Mouse (Mus musculus) splenic B cell, adult 2 months (primary cell): ENCODE measurements around the gene N4bp2l2.

Experiments used
- DNase-seq: peaks from one replicate; pipeline ENCODE4 v3.0.0-alpha.2; 2011; ENCODE audit warnings: low read depth, low spot score
- H3K27me3 ChIP-seq: 2 replicates; pipeline ENCODE4 v1.6.1; 2012; ENCODE audit warnings: mild to moderate bottlenecking, low read length, moderate library complexity, mixed read lengths; ENCODE audit not compliant: control insufficient read depth, poor library complexity, insufficient read depth, severe bottlenecking
- H3K36me3 ChIP-seq: 2 replicates; pipeline ENCODE4 v1.6.1; 2012; ENCODE audit warnings: mild to moderate bottlenecking, low read length, moderate library complexity, mixed read lengths; ENCODE audit not compliant: control insufficient read depth, poor library complexity, insufficient read depth, severe bottlenecking

N4bp2l2 gene

DNA sequence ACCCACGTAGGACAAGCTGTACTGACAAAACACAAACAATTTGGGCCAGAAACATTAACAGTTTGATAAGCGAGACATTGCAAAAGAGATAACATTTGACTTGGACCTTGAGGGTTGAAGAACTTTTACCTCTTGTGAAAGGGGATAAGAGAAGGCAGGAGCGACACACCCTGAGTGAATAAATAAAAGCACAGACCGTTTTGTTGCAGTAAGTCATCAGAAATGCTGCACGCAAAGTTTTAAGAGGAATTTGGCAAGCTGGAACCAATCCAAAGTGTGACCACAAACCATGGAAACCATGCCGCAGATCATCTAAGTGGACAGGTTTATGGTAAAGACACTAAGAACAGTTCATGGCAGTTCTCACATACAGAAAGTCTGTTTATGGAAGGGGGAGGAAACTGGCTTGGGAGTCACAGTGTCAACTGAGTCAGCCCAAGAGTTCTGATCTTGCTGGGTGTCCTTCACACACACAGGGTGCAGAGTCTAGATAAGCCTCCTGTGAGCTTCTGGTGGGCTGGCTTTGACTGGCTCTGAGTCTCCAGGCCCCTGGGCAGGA, 87.3 kb downstream of the N4bp2l2 start:
- peaks cover 6% of the 10 kb centered on the region; the same call in 1 of the 2 replicates for H3K36me3 ChIP-seq
- no peak for DNase-seq
- H3K27me3 ChIP-seq, result no peaks in the 10 kb centered on the region

- no peak for DNase-seq
- Histone ChIP-seq H3K27me3 (no peaks in the 10 kb centered on the region), H3K36me3 (peaks cover 9% of the 10 kb centered on the region; the same call in 1 of the 2 replicates)
These were observed 89.2 kb downstream of the N4bp2l2 start for GRCm38 (mm10) chr5:150576832-150577231.

- peaks cover 9% of the 10 kb centered on the region; the same call in 1 of the 2 replicates for H3K36me3 ChIP-seq
- DNase-seq, result no peak
- H3K27me3 ChIP-seq, result no peaks in the 10 kb centered on the region
These were observed 91.1 kb downstream of the N4bp2l2 start for GRCm38 (mm10) chr5:150574885-150575284.

DNA sequence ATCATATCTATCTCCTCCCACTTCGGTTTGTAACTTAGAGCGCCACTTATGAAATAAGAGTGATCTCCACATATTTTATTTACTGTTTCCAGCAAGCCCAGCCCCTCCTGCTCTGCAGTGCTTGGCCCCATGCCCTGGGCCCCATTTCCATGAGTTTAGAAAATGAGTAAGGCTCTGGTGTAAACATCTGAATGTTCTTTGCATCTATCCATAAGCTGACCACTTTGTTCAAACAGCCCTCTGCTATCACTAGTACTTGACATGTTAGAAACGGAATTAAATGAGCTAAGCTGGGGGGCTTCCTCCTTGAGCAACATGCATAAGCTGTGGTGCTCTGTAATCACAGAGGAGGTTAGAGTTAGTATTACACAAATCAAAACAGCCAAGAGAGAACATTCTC, 91.6 kb downstream of the N4bp2l2 start:
- H3K27me3 ChIP-seq, result no peaks in the 10 kb centered on the region
- peaks cover 9% of the 10 kb centered on the region; the same call in 1 of the 2 replicates for H3K36me3 ChIP-seq
- DNase-seq, result no peak

DNA sequence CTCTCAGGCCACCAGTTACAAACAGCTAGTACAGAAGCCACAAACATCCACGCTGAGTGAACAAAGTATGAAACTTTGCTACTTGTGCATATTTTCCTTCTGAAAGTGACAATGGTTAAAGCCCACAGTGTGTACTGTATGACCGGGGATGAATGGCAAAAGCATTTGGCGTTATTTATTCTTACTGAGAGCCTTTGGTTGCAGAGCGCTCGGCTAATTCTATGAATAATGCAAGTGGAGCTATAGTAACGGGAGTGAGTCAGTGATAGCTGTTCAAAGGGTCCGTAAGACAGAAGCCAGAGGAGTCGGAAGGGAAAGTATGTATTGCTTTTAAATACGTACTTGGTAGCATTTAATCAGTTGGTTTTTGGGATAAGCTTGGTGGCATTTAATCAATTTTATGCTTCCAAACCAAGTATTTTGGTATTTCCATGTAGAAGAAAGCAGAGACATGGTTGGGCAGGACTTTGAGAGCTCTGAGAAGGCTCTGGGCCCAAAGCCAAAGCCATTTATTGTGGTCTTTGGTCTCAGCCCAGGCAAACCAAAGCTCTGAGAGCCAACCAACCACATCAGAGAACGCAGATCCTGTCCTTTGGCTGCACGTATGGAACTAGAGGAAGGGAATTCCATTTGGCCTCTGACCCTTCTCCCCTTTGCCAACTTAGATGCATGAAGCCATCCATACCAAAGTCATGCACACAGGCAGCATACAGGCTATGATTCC, 95.3 kb downstream of the N4bp2l2 start:
- Histone ChIP-seq H3K36me3 (peaks cover 9% of the 10 kb centered on the region; the same call in 1 of the 2 replicates), H3K27me3 (no peaks in the 10 kb centered on the region)
- no peak for DNase-seq

- Histone ChIP-seq H3K27me3 (no peaks in the 10 kb centered on the region), H3K36me3 (no peaks in the 10 kb centered on the region; the same call in 1 of the 2 replicates)
- DNase-seq, result no peak
These were observed 99.0 kb downstream of the N4bp2l2 start for GRCm38 (mm10) chr5:150566971-150567370.

GRCm38 (mm10) chr5:150566226-150566625, 99.8 kb downstream of the N4bp2l2 start:
- no peaks in the 10 kb centered on the region for H3K27me3 ChIP-seq
- H3K36me3 ChIP-seq, result no peaks in the 10 kb centered on the region
- no peak for DNase-seq

- Histone ChIP-seq H3K27me3 (no peaks in the 10 kb centered on the region), H3K36me3 (no peaks in the 10 kb centered on the region)
- no peak for DNase-seq
These were observed 101.6 kb downstream of the N4bp2l2 start for GRCm38 (mm10) chr5:150564426-150564825.

- no peak for DNase-seq
- Histone ChIP-seq H3K36me3 (no peaks in the 10 kb centered on the region), H3K27me3 (no peaks in the 10 kb centered on the region)
These were observed 104.2 kb downstream of the N4bp2l2 start for GRCm38 (mm10) chr5:150561783-150562182.

- Histone ChIP-seq H3K36me3 (no peaks in the 10 kb centered on the region), H3K27me3 (no peaks in the 10 kb centered on the region)
- no peak for DNase-seq
These were observed 104.6 kb downstream of the N4bp2l2 start for GRCm38 (mm10) chr5:150561376-150561775.

GRCm38 (mm10) chr5:150560851-150561250, 105.1 kb downstream of the N4bp2l2 start:
- Histone ChIP-seq H3K36me3 (no peaks in the 10 kb centered on the region), H3K27me3 (no peaks in the 10 kb centered on the region)
- DNase-seq, result no peak

GRCm38 (mm10) chr5:150559519-150560103, 106.4 kb downstream of the N4bp2l2 start:
- no peaks in the 10 kb centered on the region for H3K36me3 ChIP-seq
- H3K27me3 ChIP-seq, result no peaks in the 10 kb centered on the region
- no peak for DNase-seq
